Comparison of ENCODE assay signal across 22 mouse cellular contexts in the genomic region with DNA sequence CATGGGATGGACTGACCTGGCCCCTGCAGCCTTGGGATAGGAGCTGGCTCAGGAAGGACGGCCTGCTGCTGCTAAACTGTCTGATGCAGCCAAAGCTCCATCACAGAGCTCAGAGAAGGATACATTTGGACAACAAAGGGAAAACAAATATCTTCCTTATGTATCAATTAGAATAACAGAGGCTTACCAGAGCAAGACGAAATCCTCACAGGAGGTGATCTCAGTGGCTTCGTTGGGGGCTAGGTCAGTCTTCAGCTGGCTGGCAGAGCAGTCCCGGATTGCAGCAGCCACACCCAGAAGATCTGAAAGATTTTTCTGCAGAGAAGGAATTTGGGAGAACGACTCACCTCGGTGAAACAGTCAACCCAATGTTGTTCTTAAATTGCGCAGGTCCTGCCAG. TPM values are rescaled to one million over a fixed set of nuclear protein-coding genes. Genes with fewer than 3 reads are reported as not detected.
"Had no signal": no experiment of that assay in that cellular context is flagged by ENCODE, and none has a peak within 500 bp of the region (broad histone marks: within the 10 kb centered on the region; RNA-seq: fewer than 3 reads in every experiment).

No protein-coding gene starts in this region.

- H3K9ac ChIP-seq: limb, embryonic 15.5 days; liver, embryonic 12.5 days; lung, embryonic 14.5 days; midbrain, embryonic 15.5 days; neural tube, embryonic 12.5 days had no signal

- DNase-seq: kidney, adult 8-10 months; kidney, postnatal 25 days; lung, embryonic 14.5 days; lung, postnatal 10 days; lung, postnatal 4 days; thymus, adult 18-20 months; thymus, postnatal 14 days had no signal

- H3K9me3 ChIP-seq: limb, embryonic 15.5 days; liver, embryonic 12.5 days; midbrain, embryonic 10.5 days; midbrain, embryonic 15.5 days; neural tube, embryonic 12.5 days had no signal

- H3K27me3 ChIP-seq: limb, embryonic 15.5 days; liver, embryonic 12.5 days; midbrain, embryonic 15.5 days; neural tube, embryonic 12.5 days had no signal

- H3K4me3 ChIP-seq: left cerebral cortex, adult 2 months; limb, embryonic 15.5 days; liver, embryonic 12.5 days; midbrain, embryonic 10.5 days; midbrain, embryonic 15.5 days; neural tube, embryonic 12.5 days had no signal

- H3K4me2 ChIP-seq: limb, embryonic 15.5 days; liver, embryonic 12.5 days; lung, embryonic 14.5 days; midbrain, embryonic 15.5 days; neural tube, embryonic 12.5 days had no signal

- H3K36me3 ChIP-seq: limb, embryonic 15.5 days; midbrain, embryonic 15.5 days; neural tube, embryonic 12.5 days had no signal

- H3K27ac ChIP-seq: left cerebral cortex, adult 2 months; limb, embryonic 15.5 days; liver, embryonic 12.5 days; midbrain, embryonic 10.5 days; midbrain, embryonic 15.5 days; neural tube, embryonic 12.5 days had no signal

- ATAC-seq: liver, embryonic 12.5 days; midbrain, embryonic 15.5 days had no signal

RNA-seq across cellular contexts. Expression of gene Platr17, which starts 12.5 kb away (rescaled TPM):
- total RNA-seq: layer of hippocampus, postnatal 25 days; left cerebral cortex, adult 2 months had no signal
- polyA plus RNA-seq: neural tube, embryonic 12.5 days had no signal

RNA-seq across cellular contexts. Expression of gene Gm7029, which starts 18.8 kb away (rescaled TPM):
- total RNA-seq: layer of hippocampus, postnatal 25 days; left cerebral cortex, adult 2 months; left cerebral cortex, postnatal 25 days; megakaryocyte, adult 5-6 weeks; monocyte, adult 5-6 weeks; neutrophil, adult 5-6 weeks had no signal
- polyA plus RNA-seq: kidney, embryonic 16.5 days; limb, embryonic 11.5 days; limb, embryonic 15.5 days; liver, embryonic 12.5 days; liver, embryonic 16.5 days; lung, embryonic 14.5 days; midbrain, embryonic 10.5 days; midbrain, embryonic 15.5 days; neural tube, embryonic 12.5 days; stomach, embryonic 14.5 days had no signal
